Mouse (Mus musculus) liver, embryonic 14.5 days (tissue): Measurements from ENCODE around the gene Vip. TPM values are rescaled to one million over a fixed set of nuclear protein-coding genes. Genes with fewer than 3 reads are reported as not detected.

Source experiments
- ATAC-seq: fragments of 200-750 bp; cut with Nextera tagmentation; 2 replicates; pipeline ENCODE4 v1.8.0; 2017; ENCODE audit warnings: moderate number of reproducible peaks, mild to moderate bottlenecking, moderate library complexity; ENCODE audit not compliant: insufficient read depth
- DNase-seq, 3 experiments: peaks; one replicate each; pipeline ENCODE4 v3.0.0-alpha.2; 2012 to 2013; ENCODE audit warnings: low read depth in 3 of 3, low spot score in 3 of 3
- H3K27ac ChIP-seq: fragments of 300-500 bp; sonication (generic); 2 replicates; pipeline ENCODE4 v1.5.1; 2014; ENCODE audit warnings: moderate library complexity, mild to moderate bottlenecking, control low read depth, inconsistent platforms
- H3K27me3 ChIP-seq: fragments of 300-500 bp; sonication (generic); 2 replicates; pipeline ENCODE4 v1.6.1; 2014; ENCODE audit warnings: mild to moderate bottlenecking, low read length, moderate library complexity; ENCODE audit not compliant: control insufficient read depth, insufficient read depth
- H3K36me3 ChIP-seq: fragments of 300-500 bp; sonication (generic); replicated peaks from 2 replicates; pipeline ENCODE4 v1.6.1; 2014; ENCODE audit warnings: low read depth; ENCODE audit not compliant: control insufficient read depth, insufficient read depth
- H3K4me1 ChIP-seq, 2 experiments: fragments of 200-500 bp in 1 of 2; fragments of 300-500 bp in 1 of 2; sonication (generic) in 1 of 2; replicated peaks; 2 replicates each; pipeline ENCODE4 v1.6.1; 2012 to 2014; ENCODE audit warnings: antibody characterized with exemption in 1 of 2, inconsistent platforms in 1 of 2, low read length in 1 of 2; ENCODE audit not compliant: control insufficient read depth in 2 of 2, insufficient read depth in 2 of 2
- H3K4me2 ChIP-seq: fragments of 300-500 bp; sonication (generic); 2 replicates; pipeline ENCODE4 v1.6.1; 2014; ENCODE audit warnings: low read depth, mild to moderate bottlenecking, control low read depth, moderate library complexity
- H3K4me3 ChIP-seq, 2 experiments: fragments of 200-500 bp in 1 of 2; fragments of 300-500 bp in 1 of 2; sonication (generic) in 1 of 2; 2 replicates each; pipeline ENCODE4 v1.5.1; 2012 to 2014; ENCODE audit warnings: low read depth in 2 of 2, low read length in 2 of 2, mild to moderate bottlenecking in 2 of 2, control low read depth in 1 of 2, inconsistent platforms in 1 of 2, moderate library complexity in 1 of 2; ENCODE audit not compliant: insufficient read depth in 1 of 2
- H3K9ac ChIP-seq: fragments of 300-500 bp; sonication (generic); replicated peaks from 2 replicates; pipeline ENCODE4 v1.6.1; 2014; ENCODE audit warnings: mild to moderate bottlenecking, control low read depth, moderate library complexity
- H3K9me3 ChIP-seq: fragments of 300-500 bp; sonication (generic); 2 replicates; pipeline ENCODE4 v1.6.1; 2016; ENCODE audit warnings: low read length, mixed read lengths; ENCODE audit not compliant: control insufficient read depth
- CTCF ChIP-seq: IDR thresholded peaks from 2 replicates; pipeline ENCODE4 v1.5.1; 2016; ENCODE audit warnings: antibody characterized with exemption, low read depth, control low read depth
- EP300 ChIP-seq: IDR thresholded peaks from 2 replicates; pipeline ENCODE4 v1.6.1; 2016; ENCODE audit warnings: antibody characterized with exemption, low read depth
- WGBS: fragments of 180-500 bp; shearing (Covaris S2); extraction: QIAGEN DNeasy Blood & Tissue Kit; methylation state at CpG from one replicate; pipeline ENCODE4 v1.1.7; 2014; ENCODE audit not compliant: insufficient replicate concordance; 5-methylcytosine and 5-hydroxymethylcytosine counted together
- polyA plus RNA-seq, 2 experiments: library from polyadenylated mRNA; depleted of rRNA in 1 of 2; stranded (reverse) in 1 of 2; unstranded in 1 of 2; fragments of >200 nt; fragmentation: Nextera tagmentation in 1 of 2; extraction: Ambion mirVana in 1 of 2; gene quantifications; 2 replicates each; pipeline versions ENCODE4 v1.2.1 to v1.2.3; 2012 to 2014

The Vip gene
- polyA plus RNA-seq, 2 experiments = not detected

DNA sequence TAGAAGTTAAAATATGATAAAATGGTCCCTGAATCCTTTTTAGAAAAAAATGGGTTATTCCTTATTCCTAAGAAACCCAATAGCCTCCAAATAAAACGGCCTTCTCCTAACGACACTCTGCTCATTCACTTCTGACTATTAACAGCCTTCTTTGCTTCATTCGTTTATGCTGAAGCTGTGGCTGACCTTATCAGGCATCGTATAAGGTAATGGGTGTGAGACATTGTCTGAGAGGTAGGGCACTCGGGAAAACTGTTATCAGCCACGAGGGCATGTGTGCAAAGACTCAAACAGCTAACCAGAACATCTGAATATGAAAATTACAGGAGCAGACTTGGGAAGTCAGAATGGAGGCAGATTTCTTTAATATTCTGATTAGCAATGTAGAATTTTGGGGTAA lies 42.5 kb upstream of the Vip start:
- Histone ChIP-seq H3K9me3 (no peaks in the 10 kb centered on the region), H3K27ac (no peak overlapping the region), H3K9ac (no peak overlapping the region), H3K27me3 (no peaks in the 10 kb centered on the region), H3K4me2 (no peak overlapping the region), H3K4me1 (peaks cover 0 to 7% of the 10 kb centered on the region in 2 experiments; a peak in 2 of 4 replicates), H3K36me3 (no peaks in the 10 kb centered on the region), H3K4me3 (no peak overlapping the region)
- ATAC-seq = no peak
- no peak for DNase-seq
- 11% methylated on average over 6 of the region's 6 CpGs for WGBS
- no peak for TF ChIP-seq CTCF
- TF ChIP-seq EP300 = no peak

- 17% methylated on average over 7 of the region's 7 CpGs for WGBS
- Histone ChIP-seq H3K4me1 (0 out of 4 replicates have a peak, but pooled peaks cover 0 to 1% of the 10 kb centered on the region in 2 experiments), H3K27ac (no peak overlapping the region), H3K9me3 (no peaks in the 10 kb centered on the region), H3K9ac (no peak overlapping the region), H3K4me3 (no peak overlapping the region), H3K4me2 (no peak overlapping the region), H3K27me3 (no peaks in the 10 kb centered on the region), H3K36me3 (no peaks in the 10 kb centered on the region)
- TF ChIP-seq EP300 = no peak
- peak; percentile 69 for TF ChIP-seq CTCF
- DNase-seq (peak; percentile 24 to 32 (median 25)), ATAC-seq (no peak)
Measured at GRCm38 (mm10) chr10:5600123-5600522, 38.9 kb upstream of the Vip start.

GRCm38 (mm10) chr10:5603512-5603911 lies 35.5 kb upstream of the Vip start:
- no peak for DNase-seq
- H3K27me3 ChIP-seq = no peaks in the 10 kb centered on the region
- WGBS = 36% methylated on average over 10 of the region's 10 CpGs

DNA sequence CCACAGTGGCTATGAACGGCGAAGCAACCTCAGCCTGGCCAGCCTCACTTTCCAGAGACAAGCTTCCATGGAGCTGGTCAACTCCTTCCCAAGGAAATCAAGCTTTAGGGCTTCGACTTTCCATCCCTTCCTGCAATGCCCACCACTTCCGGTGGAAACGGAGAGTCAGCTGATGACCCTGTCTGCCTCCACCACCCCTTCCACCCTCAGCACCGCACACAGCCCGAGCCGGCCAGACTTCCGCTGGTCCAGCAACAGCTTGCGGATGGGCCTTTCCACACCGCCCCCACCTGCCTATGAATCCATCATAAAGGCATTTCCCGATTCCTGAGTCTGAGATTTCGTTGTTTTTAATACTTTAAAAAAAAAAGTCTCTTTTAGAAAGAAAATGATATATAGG lies 34.6 kb upstream of the Vip start:
- DNase-seq = no peak
- ATAC-seq = no peak
- H3K9ac ChIP-seq = no peak overlapping the region
- no peak overlapping the region for H3K4me2 ChIP-seq
- no peak for TF ChIP-seq CTCF
- H3K36me3 ChIP-seq = no peaks in the 10 kb centered on the region
- no peaks in the 10 kb centered on the region for H3K9me3 ChIP-seq
- 71% methylated on average over 13 of the region's 13 CpGs for WGBS
- no peak overlapping the region for H3K27ac ChIP-seq
- H3K4me3 ChIP-seq = no peak overlapping the region
- no peaks in the 10 kb centered on the region for H3K27me3 ChIP-seq
- H3K4me1 ChIP-seq = no peaks in the 10 kb centered on the region

More at GRCm38 (mm10) chr10:5603512-5603911, 35.5 kb upstream of the Vip start:
- Histone ChIP-seq H3K36me3 (no peaks in the 10 kb centered on the region), H3K4me1 (no peaks in the 10 kb centered on the region), H3K9me3 (no peaks in the 10 kb centered on the region), H3K27ac (no peak overlapping the region), H3K4me3 (no peak overlapping the region), H3K9ac (no peak overlapping the region), H3K4me2 (no peak overlapping the region)
- ATAC-seq = no peak
- TF ChIP-seq CTCF (no peak), EP300 (no peak)

DNA sequence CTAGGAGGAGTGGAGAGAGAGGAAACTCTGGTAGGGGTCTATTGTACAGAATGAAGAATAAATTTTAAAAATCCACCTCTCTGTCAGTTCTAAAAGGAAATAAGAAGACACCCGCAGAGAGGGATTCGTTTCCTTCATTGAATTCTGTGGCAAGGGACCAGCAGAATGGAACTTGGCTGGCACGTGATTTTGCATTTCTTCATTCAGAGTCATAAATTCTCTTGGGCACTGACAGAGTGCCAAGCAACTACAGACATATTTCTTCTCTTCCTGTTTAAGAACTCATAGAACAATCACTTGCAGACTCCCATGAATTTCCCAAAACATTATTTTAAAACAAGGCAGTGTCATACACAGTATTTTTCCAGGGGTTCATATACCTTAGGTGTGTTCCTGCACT lies 30.1 kb upstream of the Vip start:
- no peak for DNase-seq
- 56% methylated on average over 3 of the region's 3 CpGs for WGBS
- TF ChIP-seq EP300 (no peak), CTCF (no peak)
- H3K4me1 ChIP-seq = no peaks in the 10 kb centered on the region
- no peaks in the 10 kb centered on the region for H3K9me3 ChIP-seq
- H3K4me3 ChIP-seq = no peak overlapping the region
- no peaks in the 10 kb centered on the region for H3K27me3 ChIP-seq
- H3K9ac ChIP-seq = no peak overlapping the region
- no peak overlapping the region for H3K4me2 ChIP-seq
- H3K27ac ChIP-seq = no peak overlapping the region
- no peak for ATAC-seq
- no peaks in the 10 kb centered on the region for H3K36me3 ChIP-seq
